Mouse (Mus musculus) kidney, postnatal 36 days (tissue): ENCODE results near the gene Fam120a.

Experiments used
- DNase-seq, 2 experiments: peaks; one replicate each; pipeline ENCODE4 v3.0.0; 2021 to 2022; ENCODE audit warnings: mixed read lengths in 2 of 2

The Fam120a gene

DNA sequence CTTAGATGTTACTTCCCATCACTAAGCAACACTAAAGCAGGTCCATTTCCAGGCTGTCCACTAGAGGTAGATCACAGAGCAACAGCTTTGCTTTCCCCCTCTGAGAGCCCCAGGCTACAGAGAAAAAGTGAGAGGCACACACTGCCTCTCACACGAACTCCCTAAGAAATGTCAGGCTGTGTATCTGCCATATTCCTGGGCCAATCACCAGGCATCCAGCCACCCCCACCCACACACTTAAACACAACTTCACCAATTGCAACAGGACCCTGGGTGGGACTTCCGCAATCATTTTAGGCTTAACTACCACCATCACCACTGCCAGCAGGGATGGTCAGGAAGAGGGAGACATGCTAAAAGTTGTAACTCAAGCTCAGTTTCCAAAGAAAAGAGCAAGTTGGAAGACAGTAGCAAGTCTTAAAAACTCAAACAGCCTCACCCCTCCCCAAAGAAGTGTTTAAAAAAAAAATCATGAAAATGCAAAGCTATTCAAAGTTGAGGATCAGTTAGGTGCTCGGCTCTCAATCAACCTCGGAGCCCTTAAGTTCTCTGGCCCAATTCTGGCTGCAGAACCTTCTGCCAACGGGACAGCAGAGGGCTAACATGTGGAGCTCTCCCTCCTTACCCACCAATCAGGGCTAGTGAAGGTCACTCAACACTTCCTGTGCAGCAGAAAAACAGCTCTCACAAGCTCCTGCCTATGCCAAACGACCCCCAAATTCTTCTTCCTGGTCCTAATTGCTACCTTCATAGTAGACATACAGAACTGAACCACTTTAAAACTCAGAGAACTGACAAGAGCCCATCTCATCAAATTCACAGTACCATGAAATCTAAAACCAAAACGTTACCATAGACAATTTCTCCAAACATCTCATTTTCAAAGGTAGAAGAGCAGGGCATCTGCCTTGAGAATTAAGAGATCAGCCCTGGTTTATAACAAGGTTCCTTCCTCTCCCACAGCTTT, 2.0 kb downstream of the Fam120a start:
- DNase-seq: peak; percentile 68 to 72

DNA sequence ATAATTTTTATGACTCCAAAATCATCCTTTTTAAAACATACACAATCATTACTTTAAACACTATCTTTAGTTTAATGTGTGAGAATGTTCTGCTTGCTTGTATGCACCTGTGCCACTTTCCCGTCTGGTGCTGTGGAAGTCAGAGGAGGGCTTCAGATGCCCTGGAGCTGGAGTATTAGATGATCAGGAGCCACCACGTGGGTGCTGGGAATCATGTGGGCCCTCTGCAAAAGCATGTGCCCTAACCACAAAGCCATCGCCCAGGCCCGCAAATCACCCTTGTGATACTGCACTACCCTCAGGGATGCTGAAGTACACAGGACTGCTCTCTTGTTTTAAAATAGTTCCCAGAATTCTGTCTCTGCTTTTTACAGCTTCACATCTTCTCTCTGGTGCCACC, 3.0 kb downstream of the Fam120a start:
- no peak for DNase-seq

DNA sequence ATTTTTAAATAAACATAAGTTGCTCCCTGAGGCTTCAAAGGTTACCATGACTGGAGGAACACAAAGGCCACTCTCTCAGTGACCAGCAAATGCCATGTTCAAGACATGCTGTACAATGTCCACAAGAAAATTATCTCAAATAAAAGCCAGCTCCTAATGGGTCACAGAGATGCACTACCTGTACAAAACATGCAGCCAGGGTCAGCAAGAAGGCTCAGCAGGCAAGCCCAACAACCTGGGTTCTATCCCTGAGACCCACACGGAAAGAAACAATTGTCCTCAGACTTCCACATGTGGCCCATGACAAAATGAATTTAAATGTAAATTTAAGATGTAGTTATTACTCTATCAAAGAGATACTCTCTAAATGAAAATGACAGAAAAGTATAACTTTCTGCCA, 4.7 kb downstream of the Fam120a start:
- DNase-seq: no peak

DNA sequence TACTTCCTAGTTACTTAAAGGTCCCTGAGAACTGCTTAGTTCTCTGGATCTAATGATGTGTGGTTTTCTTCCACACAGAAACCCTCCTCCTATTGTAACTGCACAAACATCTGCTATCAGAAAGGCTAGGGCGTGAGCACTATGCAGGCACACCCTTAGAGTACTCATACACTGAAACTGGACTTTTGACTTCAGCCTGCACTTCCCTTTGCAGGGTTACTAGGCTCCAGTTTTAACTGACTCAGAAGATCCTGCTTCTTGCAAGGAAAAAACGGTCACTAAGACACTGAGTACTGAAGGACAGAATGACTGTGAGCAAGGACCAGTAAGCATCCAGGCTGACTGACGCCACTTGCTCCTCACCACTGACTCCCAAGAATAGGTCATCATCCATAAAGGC, 5.3 kb downstream of the Fam120a start:
- peak; percentile 36 to 77 for DNase-seq

DNA sequence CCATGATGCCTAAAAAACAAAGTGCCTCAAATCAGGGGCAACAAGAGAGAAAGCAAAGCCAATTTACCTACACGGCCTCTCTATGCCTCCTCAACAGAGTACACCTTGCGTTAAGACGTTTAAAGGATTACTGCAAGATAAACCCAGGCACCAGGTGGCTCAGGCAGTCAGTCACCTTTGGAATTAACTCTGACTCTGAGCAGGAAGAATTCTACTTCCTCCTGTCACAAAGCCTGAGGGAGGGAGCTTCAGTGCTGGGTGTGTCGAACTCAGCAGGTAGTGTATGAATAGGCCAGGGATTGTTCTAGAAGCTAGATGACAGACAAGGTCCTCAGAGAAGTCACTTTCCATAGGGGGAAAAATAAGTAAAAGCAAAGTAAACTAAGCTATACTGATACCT, 9.2 kb downstream of the Fam120a start:
- peak in 1 of 2 experiments; percentile 38 for DNase-seq

DNA sequence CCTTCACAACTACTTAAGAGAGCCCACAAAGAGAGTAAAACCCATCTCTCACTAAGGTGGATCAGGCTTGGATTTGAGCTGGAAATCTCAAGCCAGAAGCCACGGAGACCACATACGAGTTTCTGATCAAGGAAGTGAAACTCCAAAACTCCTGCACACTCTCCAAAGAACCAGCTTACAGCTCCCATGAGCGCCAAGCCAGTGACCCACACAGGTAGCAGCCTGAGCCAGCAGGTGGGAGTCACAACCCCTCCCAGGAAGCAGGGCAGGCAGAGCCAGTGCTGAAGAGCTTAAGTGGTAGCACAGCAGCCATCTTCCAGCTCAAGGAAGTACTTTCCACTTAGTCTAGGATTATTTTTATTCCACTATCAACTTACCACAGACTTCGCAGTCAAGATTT, 13.0 kb downstream of the Fam120a start:
- no peak for DNase-seq

DNA sequence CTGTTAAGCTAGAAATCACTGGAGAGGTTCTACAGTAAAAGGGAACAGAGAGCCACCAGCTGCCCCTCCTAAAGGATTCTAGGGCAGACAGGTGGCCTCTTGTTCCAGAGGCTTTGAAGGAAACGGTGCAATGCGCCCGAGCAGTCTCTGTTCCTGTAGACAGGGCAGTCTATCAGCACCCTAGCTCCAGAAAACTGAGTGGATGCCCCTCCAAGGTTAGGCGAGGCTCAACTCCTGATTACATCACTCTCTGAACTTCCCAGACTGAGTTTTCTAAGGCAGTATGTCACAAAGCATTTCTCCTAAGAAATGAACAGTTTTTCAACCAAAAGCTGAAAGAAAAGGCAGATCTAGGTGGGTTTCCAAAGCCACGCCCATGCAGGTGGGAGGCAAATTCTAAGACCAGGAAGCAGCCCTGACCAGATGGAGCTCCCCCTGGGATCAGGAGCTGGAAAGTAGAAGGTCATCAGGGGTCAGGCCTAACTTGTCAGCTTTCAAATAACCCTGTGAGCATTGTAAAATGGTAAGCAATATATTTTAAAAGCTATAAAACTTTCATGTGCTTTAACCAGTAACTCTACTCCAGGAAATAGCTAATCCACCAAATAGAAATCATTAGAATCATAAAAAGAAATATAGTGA, 17.1 kb downstream of the Fam120a start:
- DNase-seq: no peak

DNA sequence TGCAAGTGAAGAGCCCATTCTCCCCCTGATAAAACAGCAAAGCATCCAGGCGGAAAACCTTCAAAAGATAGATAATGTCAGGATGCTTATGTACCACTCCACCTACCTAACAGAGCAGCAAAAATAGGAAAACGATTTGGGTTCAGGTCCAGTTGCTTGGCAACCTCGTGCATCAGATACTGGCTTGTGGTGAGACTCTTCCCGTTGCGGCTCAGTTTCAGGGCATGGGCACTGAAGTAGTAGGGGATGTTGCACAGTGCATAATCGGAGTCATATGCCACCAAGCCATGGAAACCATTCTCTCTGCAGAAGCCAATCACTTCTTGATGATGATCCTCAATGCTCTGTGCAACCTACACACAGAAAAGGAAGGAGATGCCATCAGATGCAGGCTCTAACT, 18.9 kb downstream of the Fam120a start:
- DNase-seq: no peak

DNA sequence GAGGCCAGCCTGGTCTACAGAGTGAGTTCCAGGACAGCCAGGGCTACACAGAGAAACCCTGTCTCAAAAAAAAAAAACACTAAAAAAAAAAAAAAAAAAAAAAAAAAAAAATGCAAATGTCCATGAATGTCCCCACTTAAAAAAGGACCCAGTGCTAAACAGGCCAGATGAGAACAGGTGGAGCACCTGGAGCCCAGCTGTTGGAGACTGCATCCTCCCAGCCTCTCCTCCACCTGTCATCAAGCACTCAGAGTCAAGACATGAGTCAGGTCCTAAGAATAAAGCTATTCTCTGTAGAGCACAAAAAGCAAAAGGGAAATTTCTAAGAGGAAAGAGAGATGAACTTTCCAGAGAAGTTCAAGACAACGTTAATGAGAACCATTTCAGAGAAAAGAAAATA, 23.2 kb downstream of the Fam120a start:
- DNase-seq: no peak

DNA sequence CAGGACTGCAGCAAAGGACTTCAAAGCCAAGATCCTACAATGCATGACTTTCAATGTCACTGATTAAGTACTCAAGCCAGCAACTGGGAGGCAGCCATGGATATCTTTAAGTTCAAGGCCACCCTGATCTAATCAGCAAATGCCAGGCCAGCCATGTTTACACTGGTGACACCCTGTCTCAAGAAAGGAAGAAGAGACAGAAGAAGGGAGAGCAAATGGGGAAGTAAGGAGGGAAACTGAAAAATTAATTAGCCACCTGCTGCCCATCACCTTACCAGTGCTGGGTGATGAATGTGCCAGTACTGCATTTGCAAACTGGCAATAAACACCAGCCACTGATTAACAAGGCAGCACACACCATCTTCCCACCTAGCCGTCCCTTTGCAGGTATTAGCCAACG, 25.3 kb downstream of the Fam120a start:
- DNase-seq: no peak

DNA sequence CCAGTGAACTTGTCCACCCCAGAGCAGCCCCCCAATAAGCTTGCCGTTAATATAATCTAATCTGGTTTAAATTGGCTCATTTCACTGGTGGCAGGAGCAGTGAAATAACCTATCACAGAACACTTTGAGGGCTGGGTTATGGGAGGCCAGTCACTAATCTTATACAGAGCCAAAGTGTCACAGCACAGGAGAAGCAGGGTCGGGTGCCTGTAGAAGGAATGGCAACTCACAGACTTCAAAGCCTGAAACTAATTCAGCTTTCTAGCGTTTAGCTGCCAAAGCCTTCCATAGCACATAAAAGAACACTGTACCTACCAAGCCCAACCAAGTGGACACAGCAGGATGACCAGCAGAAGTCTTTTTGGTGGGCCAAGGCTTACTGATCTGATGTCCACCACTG, 26.0 kb downstream of the Fam120a start:
- DNase-seq: no peak

DNA sequence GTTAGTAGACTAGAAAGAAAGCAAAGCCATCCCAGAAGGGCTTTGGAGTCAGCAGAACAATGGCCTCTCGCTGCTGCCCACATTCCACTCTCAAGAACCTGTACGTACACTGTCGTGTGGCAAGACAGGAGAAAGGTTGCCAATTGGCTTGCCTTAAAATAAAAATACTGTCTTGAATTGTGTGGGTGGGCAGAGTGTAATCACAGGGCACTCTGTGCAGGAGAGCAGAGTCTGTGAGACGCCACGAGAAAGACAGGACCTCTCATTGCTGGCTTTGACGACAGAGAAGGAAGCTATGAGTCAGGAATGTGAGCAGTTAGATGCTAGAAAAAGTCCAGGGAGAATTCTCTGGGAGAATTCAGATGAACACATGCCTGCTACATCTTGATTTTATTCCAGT, 33.2 kb downstream of the Fam120a start:
- no peak for DNase-seq

DNA sequence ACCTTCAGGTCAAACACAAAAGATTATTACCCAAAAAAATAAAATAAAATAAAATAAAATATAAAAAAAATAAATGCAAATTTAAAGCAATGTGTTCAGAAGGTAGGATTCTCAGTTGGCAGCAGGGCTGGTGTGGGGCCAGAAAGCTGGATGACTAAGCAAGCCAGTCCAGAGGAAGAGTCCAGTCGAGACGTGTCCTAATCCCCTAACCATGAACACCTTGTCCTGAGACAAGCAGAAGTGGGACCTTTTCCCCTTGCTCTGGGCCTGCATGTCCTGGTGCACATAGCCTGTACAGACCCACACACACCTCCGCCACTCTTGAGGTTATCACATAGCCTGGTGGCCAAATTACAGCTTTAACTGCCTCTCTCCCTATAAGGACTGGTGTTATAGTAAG, 35.1 kb downstream of the Fam120a start:
- DNase-seq: peak; percentile 22 to 28

DNA sequence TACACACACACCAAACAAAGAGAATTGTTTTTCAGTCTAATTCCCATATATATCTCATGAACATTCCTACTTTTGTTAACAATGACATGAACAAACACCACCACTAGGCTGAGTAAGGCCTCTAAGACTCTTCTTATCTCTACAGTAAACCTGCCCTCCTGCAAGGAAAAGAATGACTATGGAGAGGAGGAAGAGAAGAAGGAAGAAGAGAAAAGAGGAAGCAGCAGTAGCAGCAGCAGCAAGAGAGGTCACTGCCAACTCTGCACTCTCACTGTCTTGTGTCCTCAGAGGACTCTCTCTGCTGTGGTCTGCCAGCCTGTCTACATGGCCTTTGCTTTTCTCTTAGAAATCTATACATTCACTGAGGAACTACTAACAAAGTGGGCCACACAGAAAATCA, 36.1 kb downstream of the Fam120a start:
- no peak for DNase-seq

DNA sequence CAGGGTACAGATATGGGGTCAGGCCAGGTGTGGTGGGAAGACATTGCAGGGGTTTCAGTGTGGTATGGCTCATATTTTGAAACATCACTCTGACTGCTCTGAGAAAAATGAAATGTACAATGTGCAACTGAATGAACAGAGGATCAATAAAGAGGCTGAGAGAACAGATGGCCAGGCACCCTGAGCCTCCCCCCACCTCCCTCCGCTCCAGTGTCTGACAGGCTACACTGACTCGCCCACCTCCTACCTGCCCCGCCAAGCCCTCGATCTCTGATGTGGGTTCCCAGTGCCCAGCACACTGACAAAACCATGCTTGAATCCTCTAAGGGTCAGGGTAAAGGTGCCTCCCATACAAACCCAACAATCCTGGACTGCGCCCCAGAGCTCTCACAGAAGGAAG, 36.6 kb downstream of the Fam120a start:
- DNase-seq: no peak

DNA sequence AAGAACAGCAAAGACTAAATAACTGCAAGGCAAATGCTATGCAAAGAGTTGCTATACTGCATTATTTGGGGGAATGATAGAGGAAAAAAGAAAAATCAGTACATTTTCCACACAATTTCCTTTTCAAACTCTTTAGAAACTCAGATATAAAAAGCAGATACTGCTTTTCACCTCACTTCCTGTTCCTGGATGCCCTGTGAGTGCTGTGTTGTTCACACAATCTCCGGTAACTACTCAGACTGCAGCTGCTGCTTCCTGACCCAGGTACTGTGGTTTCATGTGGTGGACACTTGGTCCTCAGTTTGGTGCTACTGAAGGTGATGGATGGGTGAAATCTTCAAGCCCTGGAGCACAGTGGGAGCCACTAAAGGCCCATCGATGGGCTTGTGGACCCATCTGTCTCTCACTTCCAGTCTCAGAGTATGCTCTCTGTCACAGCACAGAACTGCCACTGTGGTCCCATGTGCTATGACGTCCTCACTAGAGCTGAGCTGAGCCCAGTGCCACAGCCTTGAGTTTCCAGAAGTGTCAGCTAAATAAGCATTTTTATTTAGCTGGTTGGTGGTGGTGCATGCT, 38.2 kb downstream of the Fam120a start:
- DNase-seq: no peak

DNA sequence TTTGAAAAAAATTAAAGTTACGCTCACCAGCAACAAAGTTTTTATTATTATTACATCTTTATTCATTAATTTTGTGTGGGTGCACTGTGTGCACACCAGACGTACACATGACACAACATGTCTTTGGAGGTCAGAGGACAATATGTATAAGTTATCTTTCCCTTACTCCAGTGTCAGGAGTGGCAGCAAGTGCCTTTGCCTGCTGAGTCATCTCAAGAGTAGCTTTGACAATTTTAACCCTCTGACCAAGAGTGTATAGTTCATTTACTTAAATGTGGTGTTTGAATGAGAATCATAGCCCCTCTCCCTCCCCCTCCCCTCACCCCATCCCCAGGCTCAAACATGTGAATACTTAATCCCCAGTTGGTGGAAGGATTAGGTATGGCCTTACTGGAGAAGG, 40.2 kb downstream of the Fam120a start:
- no peak for DNase-seq

DNA sequence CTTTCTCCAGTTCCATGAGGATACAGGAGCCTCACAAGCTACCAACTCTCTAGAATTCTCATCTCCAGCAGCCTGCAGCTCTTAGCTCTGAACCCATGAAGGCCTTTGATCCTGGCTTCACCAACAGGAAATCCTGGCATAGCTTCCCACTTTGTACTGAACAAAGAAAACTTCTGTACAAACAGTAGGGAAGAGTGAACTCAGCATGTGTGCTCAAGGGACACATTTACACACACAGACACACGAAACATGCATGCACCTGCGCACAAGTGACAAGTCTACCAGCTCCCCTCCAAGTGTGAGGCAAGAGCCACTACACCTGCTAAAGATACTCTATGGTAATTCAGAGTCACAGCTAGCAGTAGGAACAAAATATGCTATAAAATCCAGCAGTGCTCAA, 45.1 kb downstream of the Fam120a start:
- DNase-seq: no peak

DNA sequence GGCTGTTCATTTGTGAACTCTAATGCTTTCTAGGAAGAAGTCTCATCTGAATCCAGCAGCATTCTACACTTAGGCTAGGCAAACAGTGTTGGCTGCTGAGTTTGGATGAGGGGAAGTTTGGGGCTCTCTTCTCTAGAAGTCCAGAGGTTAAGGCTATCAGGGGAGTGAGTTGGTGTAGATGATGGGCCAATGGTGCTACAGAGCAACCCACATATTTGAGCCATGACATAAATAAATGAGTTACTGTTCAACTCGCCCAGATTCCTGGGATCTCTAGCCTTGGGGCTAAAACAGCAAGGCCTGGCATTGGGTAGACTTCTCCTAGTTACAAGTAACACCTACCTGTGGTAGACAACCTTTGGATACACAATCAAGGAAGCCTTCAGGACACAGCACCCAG, 46.6 kb downstream of the Fam120a start:
- no peak for DNase-seq

DNA sequence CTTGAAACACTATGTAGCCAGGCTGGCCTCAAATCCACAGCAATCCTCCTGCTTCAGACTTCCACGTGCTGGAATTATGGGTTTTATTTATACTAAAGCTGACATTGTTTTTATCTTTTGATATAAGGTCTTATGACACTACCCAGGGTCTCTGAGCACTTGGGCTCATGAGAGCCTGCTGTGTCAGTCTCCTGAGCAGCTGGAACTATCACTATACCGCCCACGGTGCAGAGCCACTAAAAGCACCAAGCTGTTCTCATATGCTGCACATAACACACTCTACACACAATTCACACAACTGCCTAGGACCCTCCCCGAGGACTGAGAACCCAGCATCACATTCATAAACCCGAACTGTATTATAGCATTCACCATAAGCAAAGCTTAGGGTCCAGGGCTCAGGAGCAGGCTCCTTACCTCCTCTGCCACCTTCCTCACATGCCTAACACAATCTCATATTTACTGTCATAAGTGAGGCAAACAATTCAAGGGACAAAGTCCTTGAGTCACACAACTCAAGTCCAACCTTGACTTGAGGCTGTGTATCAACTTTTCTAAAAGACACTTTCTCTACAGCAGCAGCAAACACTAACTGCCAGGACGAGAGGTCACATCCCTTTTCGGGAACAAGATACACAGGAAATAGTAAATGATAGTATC, 47.9 kb downstream of the Fam120a start:
- no peak for DNase-seq

DNA sequence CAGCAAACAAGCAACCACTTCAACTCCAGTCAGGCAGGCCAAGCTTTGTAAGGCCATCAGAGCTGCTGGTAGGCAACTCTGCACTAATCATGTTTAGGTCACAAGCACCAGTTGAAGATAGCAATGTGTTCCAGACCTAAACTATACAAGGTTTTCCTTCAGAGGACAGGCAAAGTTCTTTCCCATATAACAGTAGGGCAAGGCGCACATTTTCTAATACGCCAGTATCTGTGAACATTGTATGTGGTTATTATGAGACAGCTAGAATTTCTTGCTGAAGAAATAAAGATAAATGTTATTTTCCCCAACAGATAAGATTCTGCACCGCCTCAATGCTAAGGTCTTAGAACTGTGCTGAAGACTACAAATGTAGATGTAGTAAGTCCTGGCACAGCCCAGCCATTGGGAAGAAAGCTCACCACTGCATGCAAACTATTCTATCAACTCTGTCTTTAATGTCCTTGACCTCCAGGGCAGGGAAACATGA, 50.7 kb downstream of the Fam120a start:
- DNase-seq: no peak

DNA sequence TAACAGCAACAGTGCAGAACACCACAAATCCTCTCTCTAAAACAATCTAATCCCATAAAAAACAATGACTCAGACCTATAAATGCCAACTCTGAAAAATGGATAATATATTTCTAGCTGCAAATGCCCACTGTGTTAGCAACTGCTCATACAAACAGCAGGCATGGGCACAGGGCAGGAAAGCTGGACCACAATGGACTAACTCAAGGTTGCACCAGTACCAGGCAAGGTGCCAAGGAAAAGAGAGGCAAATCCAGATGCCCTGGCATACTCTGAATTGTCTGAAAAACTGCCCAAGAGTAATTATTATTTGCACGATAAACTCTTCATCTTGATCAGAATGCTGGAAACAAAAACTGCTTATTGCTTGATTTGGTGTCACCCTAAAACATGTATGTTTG, 54.1 kb downstream of the Fam120a start:
- DNase-seq: peak; percentile 25 to 35

DNA sequence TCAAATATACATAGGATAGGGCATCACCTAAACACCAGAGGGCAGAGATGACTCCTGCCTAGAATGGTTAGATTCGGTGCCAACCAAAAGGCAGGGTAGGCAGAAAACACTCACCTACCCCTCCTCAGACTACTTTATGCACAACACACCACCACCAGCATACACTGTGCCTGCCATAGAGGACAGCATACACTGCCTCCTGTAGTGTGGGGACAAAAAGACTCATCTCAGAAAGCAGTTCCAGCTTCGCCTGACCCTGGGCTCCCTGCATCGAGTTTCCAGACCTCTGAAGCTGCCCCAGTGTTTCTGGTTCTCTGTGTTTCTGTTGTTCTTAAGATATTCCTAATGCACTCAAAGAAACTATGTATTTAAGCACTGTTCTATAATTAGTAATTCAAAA, 54.7 kb downstream of the Fam120a start:
- no peak for DNase-seq
